Mouse (Mus musculus): ENCODE data around the gene A2ml1. TPM values are rescaled to one million over a fixed set of nuclear protein-coding genes. Genes with fewer than 3 reads are reported as not detected.

A2ml1 gene
- polyA plus RNA-seq, 1 experiment, result not detected

DNA sequence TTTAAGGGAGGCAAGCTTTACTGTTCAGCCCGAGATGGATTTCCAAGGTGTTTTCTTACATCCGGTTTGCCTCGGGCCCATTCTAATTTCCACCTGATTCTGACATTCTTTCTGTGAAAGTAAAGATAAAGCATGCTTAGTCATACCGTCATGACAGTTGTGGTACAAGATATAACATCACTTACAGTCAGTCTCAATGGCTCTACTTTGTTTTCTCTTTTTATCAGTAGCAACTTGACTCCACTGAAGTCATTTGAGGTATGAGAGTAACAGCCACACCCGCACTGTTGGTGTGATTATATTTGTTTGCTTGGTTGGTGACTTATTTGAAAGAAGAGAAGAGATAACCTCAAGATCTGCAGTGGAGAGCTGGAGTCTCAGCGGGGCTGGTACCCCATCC lies 6.2 kb upstream of the A2ml1 start:
- Histone ChIP-seq H3K4me3 (ENCODE audit: insufficient read depth, low read depth, low read length) (no peak overlapping the region), H3K4me1 (ENCODE audit: control insufficient read depth, insufficient read depth, insufficient read length, low read length) (no peaks in the 10 kb centered on the region), H3K27ac (replicated peaks; ENCODE audit: low read depth, low read length) (no peak overlapping the region)

DNA sequence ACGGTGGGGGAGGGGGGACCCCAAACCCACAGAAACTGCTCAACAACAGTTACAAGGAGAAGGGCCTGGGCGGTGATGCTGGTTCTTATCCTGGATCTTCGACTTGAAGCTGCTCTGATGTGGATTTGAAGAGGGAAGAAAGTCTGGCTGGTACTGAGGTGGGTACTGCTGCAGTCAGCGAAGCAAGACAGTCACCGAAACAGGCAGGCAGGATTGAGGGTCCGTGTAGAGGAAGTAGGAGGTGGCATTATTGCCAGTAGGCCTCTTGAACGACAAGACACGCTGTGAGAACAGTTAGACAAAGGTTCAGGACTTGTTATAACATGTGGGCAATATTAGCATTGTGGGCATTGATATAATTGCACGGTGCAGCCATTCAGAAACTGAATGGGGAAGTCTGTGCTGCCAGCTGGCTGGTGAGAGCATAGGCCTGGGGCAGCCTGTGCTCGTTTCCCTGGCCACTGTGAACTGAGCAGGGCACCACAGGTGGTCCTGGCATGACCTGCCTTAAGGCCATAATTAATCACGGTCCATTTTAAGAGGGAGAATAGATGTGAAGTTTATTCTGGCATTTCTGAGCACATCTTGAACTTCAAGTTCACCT lies 4.3 kb upstream of the A2ml1 start:
- Histone ChIP-seq H3K4me1 (ENCODE audit: control insufficient read depth, insufficient read depth, insufficient read length, low read length) (no peaks in the 10 kb centered on the region), H3K27ac (replicated peaks; ENCODE audit: low read depth, low read length) (no peak overlapping the region), H3K4me3 (ENCODE audit: insufficient read depth, low read depth, low read length) (no peak overlapping the region)

DNA sequence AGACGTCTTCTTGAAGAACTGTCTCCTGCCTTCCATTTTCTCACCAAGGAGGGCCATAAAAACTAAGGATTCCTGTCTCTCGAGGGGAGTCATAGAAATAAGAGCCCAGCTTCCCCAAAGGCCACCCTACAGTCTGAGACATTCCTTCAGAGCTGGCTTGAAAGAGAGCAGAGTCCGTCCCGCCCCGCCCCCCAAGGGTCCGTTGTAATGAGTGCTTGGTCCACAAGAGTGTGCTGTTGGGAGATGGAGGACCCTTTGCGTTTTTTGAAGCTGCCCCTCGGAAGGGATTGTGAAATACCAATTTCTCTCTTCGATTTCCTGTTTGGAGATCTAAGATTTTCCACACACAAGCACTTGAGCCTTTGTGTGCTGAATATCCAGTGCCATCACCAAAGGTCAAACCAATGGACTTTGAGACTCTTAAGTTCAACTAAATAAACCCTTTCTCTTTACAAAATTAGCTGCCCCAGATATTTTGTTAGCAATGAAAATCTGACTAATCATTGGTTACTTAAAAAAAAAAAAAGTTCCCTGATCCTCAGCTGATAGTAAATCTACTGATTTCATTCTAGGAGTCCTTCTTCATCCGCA lies 2.8 kb upstream of the A2ml1 start:
- no peaks in the 10 kb centered on the region for H3K4me1 ChIP-seq (ENCODE audit: control insufficient read depth, insufficient read depth, insufficient read length, low read length)
- no peak overlapping the region for H3K4me3 ChIP-seq (ENCODE audit: insufficient read depth, low read depth, low read length)
- no peak overlapping the region for H3K27ac ChIP-seq (replicated peaks; ENCODE audit: low read depth, low read length)

DNA sequence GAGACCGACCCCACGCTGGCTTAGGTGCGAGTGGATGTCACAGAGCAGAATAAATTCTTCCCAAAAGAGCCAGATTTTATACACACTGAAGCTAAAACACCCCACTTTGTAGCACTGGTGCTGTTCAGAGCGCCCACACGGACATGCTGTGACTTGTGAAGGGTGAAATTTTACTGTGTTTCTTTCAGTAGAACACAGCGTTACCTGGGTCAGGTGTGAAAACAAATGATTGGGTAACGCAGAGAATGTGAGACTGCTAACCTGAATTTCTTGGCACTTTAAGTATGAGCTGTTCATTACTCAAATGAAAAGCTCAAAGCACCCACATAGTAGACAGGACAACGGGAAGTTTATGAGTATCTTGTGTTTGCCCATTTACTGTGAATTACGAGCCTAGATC lies 4.1 kb downstream of the A2ml1 start:
- H3K27ac ChIP-seq (replicated peaks; ENCODE audit: low read depth, low read length), result no peak overlapping the region
- H3K4me3 ChIP-seq (ENCODE audit: insufficient read depth, low read depth, low read length), result no peak overlapping the region
- H3K4me1 ChIP-seq (ENCODE audit: control insufficient read depth, insufficient read depth, insufficient read length, low read length), result no peaks in the 10 kb centered on the region

DNA sequence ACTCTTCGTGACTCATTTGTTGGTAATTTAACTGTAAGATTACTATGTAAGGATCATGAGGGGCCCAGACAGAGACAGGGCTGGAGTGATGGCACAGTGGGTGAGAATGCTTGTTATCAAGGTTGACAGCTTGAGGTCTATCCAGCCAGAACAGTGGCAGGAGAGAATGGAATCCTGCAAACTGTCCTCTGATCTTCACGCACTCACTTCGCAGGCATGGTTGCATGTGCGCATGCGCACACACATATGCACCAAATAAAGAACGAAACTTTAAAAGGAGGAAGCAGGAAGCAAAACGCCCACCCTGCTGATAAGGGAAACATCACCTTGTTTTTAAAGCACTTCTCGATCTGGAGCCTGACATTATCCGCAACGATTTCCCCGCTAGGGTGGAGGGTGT lies 14.8 kb downstream of the A2ml1 start:
- Histone ChIP-seq H3K27ac (replicated peaks; ENCODE audit: low read depth, low read length) (no peak overlapping the region), H3K4me3 (ENCODE audit: insufficient read depth, low read depth, low read length) (no peak overlapping the region), H3K4me1 (ENCODE audit: control insufficient read depth, insufficient read depth, insufficient read length, low read length) (no peaks in the 10 kb centered on the region)

DNA sequence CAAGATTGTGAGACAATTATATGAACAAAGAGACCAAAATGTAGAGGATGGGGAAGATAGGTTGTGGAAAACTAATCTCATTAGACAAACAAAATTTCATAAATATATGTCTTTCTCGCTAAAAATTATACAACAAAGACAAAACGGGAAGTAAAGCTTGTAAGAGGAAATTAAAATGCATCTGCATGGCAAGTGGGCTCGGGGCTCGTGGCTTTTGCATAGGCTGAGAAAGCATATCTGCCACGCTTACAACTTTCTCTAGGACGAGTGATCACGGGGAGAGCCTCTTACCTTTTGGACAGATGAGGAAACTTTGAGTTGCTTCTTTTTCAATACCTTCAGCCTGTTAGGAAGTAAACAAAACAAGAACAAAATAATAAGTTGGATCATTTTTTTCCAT lies 27.4 kb downstream of the A2ml1 start:
- no peaks in the 10 kb centered on the region for H3K4me1 ChIP-seq (ENCODE audit: control insufficient read depth, insufficient read depth, insufficient read length, low read length)
- H3K4me3 ChIP-seq (ENCODE audit: insufficient read depth, low read depth, low read length), result no peak overlapping the region
- no peak overlapping the region for H3K27ac ChIP-seq (replicated peaks; ENCODE audit: low read depth, low read length)

DNA sequence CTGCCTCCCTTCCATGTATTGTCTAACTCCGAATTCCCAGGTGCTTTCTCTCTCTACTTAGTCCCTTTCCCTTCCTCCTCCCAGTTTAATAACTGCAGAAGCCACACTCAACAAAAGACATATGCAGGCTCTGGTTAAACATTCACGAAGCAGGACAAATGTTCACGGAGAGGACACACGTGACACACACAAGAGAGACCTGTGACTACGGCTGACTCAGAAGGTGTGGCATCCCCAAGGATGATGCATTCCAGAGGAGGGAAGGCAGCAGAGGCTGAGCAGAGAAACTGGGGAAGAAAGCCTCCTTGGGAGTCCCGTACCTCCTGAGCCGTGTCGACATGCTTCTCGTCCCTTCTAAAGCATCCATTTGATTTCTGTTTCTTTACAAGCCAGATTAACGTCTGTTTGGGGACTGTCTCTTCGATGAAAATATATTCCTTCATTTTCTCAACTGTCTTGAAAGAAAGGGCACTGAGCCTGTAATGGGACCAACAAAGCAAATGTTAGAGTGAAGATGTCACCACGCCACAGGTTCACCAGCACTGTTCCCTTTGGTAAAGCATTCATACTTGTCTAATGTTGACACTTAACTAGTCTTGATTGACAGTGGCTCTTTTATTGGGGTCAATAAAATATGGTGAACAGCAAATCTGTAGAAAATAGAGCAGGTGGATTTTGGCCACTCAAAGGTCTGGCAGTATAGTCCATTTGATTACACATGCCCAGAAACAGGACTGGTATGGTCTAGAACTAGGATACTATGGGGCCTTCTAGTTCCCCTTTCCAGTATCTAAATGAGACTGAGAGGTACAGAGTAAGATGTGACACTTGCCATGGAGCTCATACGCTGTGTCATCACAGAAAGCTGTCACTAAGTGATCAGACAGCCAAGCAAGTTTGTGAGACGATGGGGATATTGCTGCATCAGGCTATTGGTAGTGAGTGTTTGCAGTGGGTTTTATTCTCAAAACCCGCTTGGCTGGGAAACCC lies 31.6 kb downstream of the A2ml1 start:
- no peaks in the 10 kb centered on the region for H3K4me1 ChIP-seq (ENCODE audit: control insufficient read depth, insufficient read depth, insufficient read length, low read length)
- no peak overlapping the region for H3K27ac ChIP-seq (replicated peaks; ENCODE audit: low read depth, low read length)
- H3K4me3 ChIP-seq (ENCODE audit: insufficient read depth, low read depth, low read length), result no peak overlapping the region

DNA sequence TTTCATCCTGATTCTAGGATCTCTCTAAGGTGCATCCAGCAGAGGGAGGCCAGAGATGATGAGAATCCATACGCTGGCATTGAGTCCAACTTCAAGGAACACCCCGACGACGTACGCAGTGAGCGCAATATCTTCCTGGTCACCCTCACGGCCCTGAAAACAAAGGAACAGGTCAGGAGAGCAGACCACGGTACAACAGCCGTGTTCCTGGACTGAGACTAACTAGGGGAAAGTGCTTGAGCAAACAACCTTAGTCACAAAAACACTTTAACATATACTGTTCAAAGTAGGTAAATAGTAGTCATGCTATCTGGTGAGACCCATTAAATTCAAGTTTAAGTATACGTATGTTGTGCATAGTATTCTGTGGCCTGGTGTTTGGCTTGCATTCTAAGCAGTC lies 32.9 kb downstream of the A2ml1 start:
- Histone ChIP-seq H3K4me1 (ENCODE audit: control insufficient read depth, insufficient read depth, insufficient read length, low read length) (no peaks in the 10 kb centered on the region), H3K4me3 (ENCODE audit: insufficient read depth, low read depth, low read length) (no peak overlapping the region), H3K27ac (replicated peaks; ENCODE audit: low read depth, low read length) (no peak overlapping the region)

DNA sequence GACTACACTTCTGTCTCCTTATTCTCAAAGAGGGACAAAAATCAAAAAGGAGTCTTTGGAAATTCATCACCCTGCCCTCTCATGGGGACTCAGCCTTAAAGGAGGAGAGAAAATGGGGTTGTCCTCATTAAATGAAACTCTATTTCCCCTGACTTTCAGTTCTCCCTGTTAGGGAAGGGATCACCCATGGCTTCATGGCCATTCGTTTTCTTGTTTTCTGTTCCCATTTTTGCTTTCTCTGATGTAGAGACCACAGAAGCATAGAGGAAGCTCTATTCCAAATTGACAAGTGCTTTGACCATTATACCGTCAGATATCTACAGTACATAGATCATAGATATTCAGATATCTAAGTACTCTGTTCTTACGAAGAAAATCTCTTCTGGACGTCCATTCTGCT lies 36.0 kb downstream of the A2ml1 start:
- H3K27ac ChIP-seq (replicated peaks; ENCODE audit: low read depth, low read length), result no peak overlapping the region
- no peaks in the 10 kb centered on the region for H3K4me1 ChIP-seq (ENCODE audit: control insufficient read depth, insufficient read depth, insufficient read length, low read length)
- no peak overlapping the region for H3K4me3 ChIP-seq (ENCODE audit: insufficient read depth, low read depth, low read length)

DNA sequence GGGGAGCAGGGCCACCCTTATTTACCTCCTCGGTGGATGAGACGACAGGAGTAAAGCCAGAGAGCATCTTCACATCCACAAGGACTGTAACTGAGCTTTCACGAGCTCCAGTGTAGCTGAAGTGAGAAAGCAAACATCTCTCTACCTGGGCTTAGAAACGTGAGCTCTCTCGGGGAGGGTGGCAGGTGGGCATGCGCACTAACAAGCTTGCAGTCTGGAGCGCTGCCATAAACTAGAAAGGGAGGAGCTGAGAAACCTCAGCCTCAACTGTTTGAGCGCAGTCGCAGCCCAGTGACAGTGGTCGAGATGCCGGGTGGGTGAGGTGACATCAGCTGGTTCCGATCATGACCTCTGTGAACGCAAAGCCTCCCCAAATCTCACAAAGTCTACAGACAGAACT lies 38.2 kb downstream of the A2ml1 start:
- Histone ChIP-seq H3K4me3 (ENCODE audit: insufficient read depth, low read depth, low read length) (no peak overlapping the region), H3K4me1 (ENCODE audit: control insufficient read depth, insufficient read depth, insufficient read length, low read length) (no peaks in the 10 kb centered on the region), H3K27ac (replicated peaks; ENCODE audit: low read depth, low read length) (no peak overlapping the region)

DNA sequence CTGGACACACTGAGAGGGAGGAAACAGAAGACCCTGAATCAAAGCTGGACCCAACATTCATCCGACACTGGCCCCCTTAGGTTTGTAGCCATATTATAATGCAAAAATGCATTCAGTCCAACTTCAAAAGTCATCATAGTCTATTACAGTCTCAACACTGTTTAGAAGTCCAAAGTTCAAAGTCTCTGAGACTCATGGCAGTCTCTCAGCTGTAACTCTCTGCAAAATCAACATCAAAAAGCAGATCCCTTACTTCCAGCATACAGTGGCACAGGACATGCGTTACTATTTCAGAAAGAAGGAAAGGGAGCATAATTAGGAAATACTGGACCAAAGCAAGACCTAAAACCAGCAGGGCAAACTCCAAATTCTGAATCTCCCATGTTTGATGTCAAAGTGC lies 46.2 kb downstream of the A2ml1 start:
- Histone ChIP-seq H3K27ac (replicated peaks; ENCODE audit: low read depth, low read length) (no peak overlapping the region), H3K4me3 (ENCODE audit: insufficient read depth, low read depth, low read length) (no peak overlapping the region), H3K4me1 (ENCODE audit: control insufficient read depth, insufficient read depth, insufficient read length, low read length) (no peaks in the 10 kb centered on the region)

DNA sequence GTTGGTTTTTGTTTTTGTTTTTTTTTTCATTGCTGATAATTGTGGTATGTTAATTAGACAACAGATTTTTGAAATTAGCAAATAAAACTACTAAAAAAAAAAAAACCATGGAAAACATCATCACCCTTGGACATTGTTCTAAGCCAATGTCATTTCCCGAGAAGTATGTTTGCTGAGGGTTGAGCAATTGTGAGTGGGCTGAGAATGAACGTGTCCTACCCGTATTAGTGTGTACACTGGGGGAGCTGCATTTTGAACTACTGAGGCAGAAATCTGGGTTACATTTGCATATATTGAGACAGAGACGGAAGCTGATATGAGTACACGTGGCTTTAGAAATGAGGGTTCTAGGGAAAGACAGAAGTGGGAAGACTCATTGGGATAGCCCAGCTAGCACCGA lies 48.1 kb downstream of the A2ml1 start:
- H3K4me1 ChIP-seq (ENCODE audit: control insufficient read depth, insufficient read depth, insufficient read length, low read length), result no peaks in the 10 kb centered on the region
- H3K4me3 ChIP-seq (ENCODE audit: insufficient read depth, low read depth, low read length), result no peak overlapping the region
- H3K27ac ChIP-seq (replicated peaks; ENCODE audit: low read depth, low read length), result no peak overlapping the region

DNA sequence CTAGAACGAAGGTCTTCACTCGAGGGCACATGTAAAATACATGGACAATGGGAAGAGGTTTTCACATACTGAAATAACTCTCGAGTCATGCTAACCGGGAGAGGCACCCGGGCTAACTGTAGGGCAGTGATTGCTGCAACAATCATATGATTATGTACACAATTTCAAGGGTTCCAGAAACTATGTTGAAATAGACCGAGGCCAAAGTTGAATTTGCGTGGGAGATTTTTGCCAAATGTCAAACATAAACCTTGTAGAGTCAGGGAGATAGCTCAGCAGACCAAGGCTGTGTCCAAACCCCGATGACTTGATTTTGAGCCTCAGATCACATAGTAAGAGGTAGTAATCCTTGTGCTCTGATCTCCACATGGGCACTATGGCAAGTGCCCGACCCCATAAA lies 48.7 kb downstream of the A2ml1 start:
- Histone ChIP-seq H3K27ac (replicated peaks; ENCODE audit: low read depth, low read length) (no peak overlapping the region), H3K4me3 (ENCODE audit: insufficient read depth, low read depth, low read length) (no peak overlapping the region), H3K4me1 (ENCODE audit: control insufficient read depth, insufficient read depth, insufficient read length, low read length) (no peaks in the 10 kb centered on the region)

DNA sequence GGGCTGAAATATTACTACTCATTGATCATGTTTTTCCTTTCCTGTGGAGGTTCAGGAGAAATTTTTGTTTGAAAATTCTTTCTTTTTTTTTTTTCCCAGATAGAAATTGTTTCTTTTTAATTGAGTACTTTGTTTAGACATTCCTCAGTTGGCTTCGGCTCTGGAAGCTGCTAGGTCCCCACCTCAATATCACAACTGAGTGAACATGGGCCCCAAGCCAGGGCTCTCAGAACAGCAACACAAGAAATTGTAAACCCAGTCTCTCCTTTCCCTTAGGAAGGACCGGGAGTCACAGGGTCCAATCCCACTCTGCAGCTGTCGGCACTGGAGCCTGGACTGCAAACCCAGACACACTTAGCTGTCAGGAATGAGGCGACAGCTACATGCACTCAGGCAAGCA lies 52.9 kb downstream of the A2ml1 start:
- H3K27ac ChIP-seq (replicated peaks; ENCODE audit: low read depth, low read length), result no peak overlapping the region

DNA sequence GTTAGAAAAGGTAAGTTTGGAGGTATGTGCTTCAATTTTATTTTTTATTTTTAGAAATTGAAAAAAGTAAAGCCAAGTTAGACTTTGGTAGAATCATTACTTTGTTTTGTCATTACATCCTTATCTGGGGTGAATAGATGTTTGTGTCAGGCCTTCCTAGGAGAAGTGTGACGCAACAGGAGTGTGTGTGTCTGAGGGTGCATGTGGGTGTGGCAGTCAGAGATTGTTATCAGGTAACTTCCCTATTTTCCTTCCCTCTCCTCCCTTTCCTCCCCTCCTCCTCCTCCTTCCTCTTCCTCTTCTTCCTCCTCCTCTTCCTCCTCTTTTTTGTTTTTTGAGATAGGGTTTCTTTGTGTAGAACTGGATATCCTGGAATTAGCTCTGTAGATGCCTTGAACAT lies 54.3 kb downstream of the A2ml1 start:
- Histone ChIP-seq H3K4me1 (ENCODE audit: control insufficient read depth, insufficient read depth, insufficient read length, low read length) (no peaks in the 10 kb centered on the region), H3K4me3 (ENCODE audit: insufficient read depth, low read depth, low read length) (no peak overlapping the region), H3K27ac (replicated peaks; ENCODE audit: low read depth, low read length) (no peak overlapping the region)

More for the DNA sequence above, 52.9 kb downstream of the A2ml1 start:
- Histone ChIP-seq H3K4me3 (ENCODE audit: insufficient read depth, low read depth, low read length) (no peak overlapping the region), H3K4me1 (ENCODE audit: control insufficient read depth, insufficient read depth, insufficient read length, low read length) (no peaks in the 10 kb centered on the region)

DNA sequence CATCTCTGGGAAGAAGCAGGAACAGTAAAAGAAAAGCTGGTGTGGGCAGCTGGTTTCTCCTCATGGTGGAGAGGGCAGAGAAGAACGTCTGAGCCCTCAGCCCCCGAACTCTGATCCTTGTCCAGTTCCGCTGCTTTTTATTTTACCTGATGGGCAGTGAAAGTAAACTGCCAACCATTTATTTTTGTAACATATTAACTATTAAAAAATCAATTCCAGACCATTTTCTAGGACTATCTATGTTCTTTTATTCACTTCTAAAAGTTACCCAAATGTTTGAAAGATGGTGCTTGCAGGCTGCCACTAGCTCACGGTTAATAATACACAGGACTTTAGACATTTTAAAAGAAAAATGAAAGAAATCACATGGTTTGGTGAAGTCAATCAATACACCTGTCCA lies 54.8 kb downstream of the A2ml1 start, which contains the start of gene Pzp:
Pzp (minus strand) TSS at position 120 of the 400 bp plus-strand sequence.
- Histone ChIP-seq H3K4me3 (ENCODE audit: insufficient read depth, low read depth, low read length) (no peak within 1 kb of the TSS), H3K4me1 (ENCODE audit: control insufficient read depth, insufficient read depth, insufficient read length, low read length) (no peaks in the 10 kb centered on the region), H3K27ac (replicated peaks; ENCODE audit: low read depth, low read length) (no peak within 1 kb of the TSS)

Data from brown adipose tissue, adult 24 weeks (tissue).